Mouse (Mus musculus) thymus, postnatal 10 days (tissue): Measurements from ENCODE around the gene Porcn.

Source experiments
- DNase-seq, 2 experiments: peaks; one replicate each; pipeline ENCODE4 v3.0.0; 2021; ENCODE audit warnings: low spot score in 2 of 2

Gene Porcn

GRCm38 (mm10) chrX:8206694-8207197 is 421 bp upstream of the Porcn start:
- no peak for DNase-seq

DNA sequence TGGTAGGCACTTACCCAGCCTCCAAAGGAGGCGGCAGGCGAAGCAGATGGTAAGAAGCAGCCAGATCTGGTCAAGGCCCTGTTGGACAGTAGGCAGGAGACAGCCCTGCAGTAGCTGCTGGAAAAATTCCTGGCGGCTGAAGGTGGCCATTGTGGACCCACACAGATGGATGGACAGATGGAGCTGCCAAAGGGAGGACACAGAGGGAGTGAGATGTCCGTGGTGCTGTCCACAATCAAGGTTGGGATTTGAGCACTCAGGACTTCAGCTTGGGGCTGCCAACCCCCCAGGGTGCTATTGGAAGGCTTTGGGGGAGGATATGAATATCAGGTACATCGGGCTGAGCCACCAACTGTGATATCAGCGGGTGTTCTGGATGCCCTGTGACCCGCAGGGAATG is 774 bp downstream of the Porcn start:
- no peak for DNase-seq

- no peak for DNase-seq
These were observed 1.2 kb downstream of the Porcn start for GRCm38 (mm10) chrX:8205088-8205487.

- DNase-seq = no peak
These were observed 2.2 kb downstream of the Porcn start for GRCm38 (mm10) chrX:8204076-8204475.

GRCm38 (mm10) chrX:8203105-8203504 is 3.2 kb downstream of the Porcn start:
- DNase-seq = no peak

GRCm38 (mm10) chrX:8193419-8193723 is 13.0 kb downstream of the Porcn start, which contains the start of gene Ebp:
Gene Ebp, minus strand, starts transcription at chrX:8193512.
- peak in 1 of 2 experiments; percentile 3 for DNase-seq

DNA sequence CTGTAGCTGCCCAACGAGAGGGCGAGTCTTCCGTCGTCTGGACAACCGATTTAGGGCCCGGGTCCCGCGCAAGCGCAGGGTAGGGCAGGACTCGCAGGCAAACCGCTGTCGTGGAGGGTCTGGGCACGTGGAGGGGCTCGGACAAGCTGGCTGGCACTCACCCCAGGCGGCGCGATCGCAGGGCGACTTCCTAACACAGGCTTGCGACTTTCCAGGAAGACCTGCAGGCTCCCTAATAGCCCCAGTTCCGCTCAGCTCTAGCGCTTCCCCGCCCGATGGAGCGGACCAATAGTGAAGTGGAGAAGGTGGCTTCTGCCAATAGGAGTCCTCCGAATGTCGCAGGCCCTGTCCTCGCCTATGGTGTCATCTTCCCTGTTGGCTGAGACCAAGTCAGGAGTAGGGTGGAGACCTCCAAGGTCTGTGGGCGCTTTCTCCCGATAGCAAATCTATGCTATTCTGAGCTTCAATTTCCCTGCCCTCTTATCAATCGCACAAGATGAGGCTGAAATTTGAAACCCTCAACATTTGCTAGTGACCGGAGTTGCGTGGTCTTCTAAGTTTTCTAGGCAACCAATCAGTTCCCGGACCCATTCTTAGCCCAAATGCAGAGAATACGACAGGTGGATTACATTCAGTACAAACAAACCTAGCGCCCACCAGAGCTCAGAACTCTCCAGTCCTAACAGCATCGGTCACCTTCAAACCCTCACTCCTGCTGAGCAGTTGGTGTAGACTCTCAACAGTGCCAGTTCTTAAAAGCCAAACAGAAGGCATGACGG is 13.5 kb downstream of the Porcn start:
- peak; percentile 67 to 70 for DNase-seq

GRCm38 (mm10) chrX:8192126-8192639 is 14.1 kb downstream of the Porcn start:
- peak in 1 of 2 experiments; percentile 2 for DNase-seq

DNA sequence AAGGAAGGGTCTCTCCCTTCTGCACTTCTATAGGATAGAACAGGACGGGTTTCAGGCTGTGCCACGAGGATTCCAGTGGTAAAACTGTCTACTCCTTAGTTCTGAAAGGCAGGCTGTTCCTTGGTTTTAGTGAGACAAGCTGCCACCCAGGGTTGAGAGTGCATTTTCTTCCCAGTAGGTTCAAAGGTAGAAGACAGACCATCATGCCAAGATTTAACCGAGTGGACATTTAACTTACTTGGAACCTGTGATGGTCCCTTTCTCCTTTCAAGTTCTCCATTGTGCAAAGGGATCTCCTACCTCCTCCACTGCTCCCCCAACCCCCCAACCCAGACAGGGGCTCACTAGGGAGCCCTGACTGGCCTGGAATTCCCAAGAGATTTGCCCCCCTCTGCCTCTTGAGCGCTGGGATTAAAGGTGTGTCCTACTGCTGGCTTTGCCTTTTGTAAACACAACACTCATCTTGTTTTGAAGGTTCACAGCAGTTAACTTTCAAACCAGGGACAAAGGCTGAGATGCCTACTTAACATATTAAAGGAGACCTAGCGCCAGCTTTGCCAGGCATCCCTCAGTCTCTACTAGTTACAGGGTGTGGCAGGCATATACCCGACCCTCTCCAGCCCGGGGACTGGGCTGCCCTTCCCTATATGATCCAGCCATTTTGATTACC is 23.3 kb downstream of the Porcn start:
- DNase-seq = no peak

GRCm38 (mm10) chrX:8179646-8180045 is 26.7 kb downstream of the Porcn start:
- DNase-seq = no peak

- no peak for DNase-seq
These were observed 27.5 kb downstream of the Porcn start for GRCm38 (mm10) chrX:8178871-8179270.

DNA sequence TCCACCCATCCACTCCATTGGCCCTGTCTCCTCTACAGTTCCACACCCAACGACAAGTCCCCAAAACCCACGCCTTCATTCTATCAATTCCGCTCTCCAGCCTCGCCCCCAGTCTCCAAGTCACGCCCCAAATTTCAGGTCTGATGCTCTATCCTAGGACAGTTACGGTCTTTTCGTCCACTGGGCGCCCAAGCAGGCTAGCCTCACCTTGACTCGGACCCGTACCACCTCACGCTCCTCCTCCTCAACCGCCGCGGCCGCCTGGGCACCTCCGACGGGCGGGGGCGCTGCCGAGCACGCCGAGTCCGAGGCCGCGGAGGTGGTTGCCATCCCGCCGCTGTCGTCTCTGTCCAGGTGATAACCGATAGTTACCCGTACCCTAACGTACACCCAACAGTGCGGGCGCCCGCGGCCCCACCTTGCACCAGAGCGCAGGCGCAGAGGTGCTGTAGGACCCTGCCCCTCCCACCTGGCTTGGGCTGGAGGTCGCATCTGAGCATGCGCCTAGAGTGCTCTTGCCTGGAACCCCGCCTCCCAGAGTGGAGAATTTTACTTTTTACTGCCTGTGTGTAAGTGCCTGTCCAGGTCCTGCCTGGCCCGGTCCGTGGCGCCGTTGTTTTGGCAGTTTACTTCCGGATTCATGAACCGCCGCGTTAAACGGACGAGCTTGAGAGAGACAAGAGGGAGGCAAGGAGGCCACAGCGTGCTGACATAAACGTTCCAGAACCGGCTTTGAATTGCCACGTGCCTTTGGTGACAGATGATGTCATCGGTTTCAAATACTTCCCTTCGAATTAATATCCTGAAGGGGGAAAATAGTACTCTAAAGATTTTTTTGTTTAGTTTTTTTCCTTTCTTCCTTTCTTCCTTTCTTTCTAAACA is 30.6 kb downstream of the Porcn start, which contains the start of gene Tbc1d25:
TSS of gene Tbc1d25 (minus strand) at position 678 of the 882 bp plus-strand sequence.
- peak; percentile 71 to 75 for DNase-seq

- DNase-seq = no peak
These were observed 31.2 kb downstream of the Porcn start for GRCm38 (mm10) chrX:8175169-8175503.

DNA sequence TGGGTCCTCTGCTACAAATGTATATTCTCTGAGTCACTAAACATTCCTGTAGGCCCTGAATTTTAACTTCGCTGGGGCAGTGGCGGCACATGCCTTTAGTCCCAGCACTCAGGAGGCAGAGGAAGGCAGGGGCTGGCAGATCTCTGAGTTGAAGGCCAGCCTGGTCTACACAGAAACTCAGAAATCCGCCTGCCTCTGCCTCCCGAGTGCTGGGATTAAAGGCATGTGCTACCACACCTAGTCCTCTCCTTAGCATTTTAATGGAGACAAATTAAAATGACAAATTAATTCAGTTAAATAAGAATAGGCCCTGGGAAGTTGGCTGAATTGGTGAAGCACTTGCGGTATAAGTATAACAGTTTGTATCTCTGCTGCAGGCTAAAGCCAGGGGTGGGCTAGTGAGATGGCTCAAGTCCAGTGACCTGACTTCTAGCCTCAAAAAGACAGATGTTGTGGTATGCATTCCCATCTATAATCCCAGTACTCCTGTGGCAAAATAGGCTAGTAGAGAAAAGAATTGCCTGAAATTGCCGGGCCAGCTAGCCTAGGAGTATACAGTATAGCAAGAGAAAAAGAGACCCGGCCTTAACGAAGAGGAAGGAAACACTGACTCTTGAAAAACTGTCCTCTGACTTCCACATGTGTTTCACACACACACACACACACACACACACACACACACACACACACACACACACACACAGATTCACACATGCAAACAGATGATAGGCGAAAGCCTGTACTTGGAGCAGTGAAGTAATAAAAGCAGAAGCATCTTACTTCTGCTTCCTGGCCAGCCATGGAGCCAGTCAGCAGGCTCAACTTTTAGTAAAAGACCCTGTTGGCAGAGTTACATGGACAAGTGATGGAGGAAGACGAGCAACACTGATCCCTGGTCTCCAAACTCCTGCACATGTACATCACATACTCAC is 38.3 kb downstream of the Porcn start:
- DNase-seq = no peak

DNA sequence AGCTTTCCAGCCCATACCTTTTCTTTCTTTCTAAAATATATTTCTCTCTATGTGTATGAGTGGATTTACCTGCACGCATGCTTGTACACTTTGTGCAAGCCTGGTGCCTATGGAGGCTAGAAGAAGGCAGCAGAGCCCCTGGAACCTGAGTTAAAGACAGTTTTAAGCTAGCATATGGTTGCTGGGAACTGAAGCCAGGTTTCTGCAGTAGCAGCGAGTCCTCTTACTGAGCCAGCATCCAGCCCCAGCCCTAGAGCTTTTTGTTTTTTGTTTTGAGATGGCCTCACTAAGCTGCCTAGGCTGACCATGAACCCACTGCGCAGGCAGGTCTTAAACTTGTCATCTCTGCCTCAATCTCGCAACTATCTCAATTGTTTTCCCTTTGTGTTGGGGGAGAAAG is 41.9 kb downstream of the Porcn start:
- no peak for DNase-seq

DNA sequence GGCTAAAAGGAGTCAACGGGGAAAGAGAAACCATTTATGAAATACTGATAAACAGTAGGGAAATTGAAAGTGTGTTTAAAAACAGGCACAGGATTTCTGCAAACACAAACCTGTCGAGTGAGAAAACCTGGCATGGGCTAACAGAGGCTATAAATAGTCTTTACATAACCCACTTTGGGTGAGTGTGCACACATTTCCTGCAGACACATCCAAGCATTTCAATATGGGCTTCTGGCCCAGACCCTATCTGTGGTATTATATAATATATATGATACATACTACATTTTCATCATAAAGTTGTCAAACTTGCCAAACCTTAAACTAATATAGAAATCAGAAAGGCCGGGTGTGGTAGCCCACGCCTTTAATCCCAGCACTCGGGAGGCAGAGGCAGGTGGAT is 43.2 kb downstream of the Porcn start:
- DNase-seq = no peak

GRCm38 (mm10) chrX:8145153-8145991 is 61.0 kb downstream of the Porcn start, which contains the start of gene Rbm3:
Gene Rbm3, minus strand, starts transcription at chrX:8145880.
- peak; percentile 79 to 81 for DNase-seq
